Mouse (Mus musculus) pancreas, adult 10 weeks (tissue): ENCODE data around the gene Rmnd5b. TPM values are rescaled to one million over a fixed set of nuclear protein-coding genes. Genes with fewer than 3 reads are reported as not detected.

ENCODE experiments used
- polyA plus RNA-seq: library from polyadenylated mRNA; stranded (reverse); fragments of 350-450 nt; fragmentation: Illumina TruSeq; extraction: RNeasy Lipid Tissue Mini Kit (QIAGEN cat#74804); gene quantifications from one replicate; pipeline ENCODE4 v1.2.3, GENCODE M21; 2015; ENCODE audit warnings: low read depth, low replicate concordance; ENCODE audit not compliant: insufficient read depth

The Rmnd5b gene
- polyA plus RNA-seq, result 10.1 TPM

DNA sequence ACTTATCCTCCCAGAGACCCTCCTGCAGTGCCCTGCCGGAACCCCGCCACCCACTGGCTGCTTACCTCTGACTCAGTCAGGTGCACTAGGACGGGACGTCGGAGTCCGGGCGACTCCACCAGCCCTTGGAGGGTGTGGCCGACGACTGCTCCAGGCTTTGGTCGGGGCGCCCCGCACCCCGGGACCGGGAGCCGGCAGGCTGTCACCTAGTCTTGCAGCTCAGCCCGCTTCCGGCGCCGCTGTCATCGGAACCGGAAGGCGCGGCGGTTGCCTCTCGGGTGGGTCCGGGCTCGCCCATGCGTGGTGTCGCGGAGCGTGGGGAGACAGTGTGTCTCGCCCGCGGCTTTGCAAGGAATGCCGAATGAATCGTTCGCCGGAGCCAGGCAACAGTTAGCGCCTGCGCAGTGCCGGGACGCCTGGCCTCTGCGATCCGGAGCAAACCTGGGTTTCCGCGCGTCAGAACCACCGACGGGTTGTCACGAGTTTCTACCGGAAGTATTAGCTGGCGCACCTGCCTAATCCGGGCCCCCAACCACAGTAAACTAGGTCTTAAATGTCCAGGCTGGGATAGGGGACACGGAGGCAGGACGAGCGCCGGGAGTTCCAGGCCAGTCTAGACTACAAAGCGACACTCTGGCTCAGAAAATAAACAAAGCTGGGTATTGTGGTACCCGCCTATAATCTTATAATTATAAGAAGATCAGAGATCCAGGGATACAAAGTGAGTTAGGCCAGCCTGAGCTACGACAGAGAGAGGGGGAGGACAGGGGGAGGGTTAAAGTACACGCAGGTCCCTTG is at the start of gene Rmnd5b:
Rmnd5b (minus strand) TSS at position 372 of the 798 bp plus-strand sequence.

DNA sequence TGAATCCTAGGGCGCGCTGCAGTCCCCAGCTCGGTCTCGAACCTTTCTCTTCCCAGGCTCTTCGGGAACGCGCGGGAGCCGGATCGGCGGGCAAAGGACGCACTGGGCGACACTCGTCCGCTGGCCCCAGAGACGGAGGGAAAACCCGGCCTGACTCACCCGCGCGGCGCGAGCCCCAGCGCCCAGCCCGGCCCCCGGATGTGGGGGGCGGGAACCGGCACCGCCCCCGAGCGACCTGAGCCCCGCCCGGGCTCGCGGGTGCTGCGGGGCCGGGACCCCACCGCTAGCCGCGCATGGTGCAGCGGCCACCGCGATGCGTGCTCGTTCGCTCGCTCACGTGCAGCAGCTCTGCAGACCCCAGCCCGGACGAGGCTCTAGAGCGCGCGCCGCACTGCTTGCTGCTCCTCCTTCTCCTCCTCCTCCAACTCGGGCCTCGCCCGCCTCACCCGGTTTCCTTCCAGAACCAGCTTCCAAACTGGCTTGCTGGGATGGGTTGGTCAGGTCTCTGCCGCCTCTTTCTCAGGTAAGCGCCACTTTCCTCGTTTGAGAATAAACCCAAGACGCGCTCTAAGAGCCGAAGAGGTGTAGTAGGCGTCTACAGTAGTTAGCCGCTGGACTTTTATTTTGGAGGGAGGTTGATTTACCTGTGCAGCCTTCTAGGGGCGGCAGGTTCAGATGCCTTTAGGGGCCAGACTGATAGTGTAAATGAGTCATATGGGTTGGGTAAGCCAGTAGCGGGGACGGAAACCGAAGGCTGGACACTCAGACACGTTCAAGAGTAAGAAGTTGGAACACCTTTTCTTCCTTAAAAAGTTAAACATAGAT is 15.2 kb upstream of the Rmnd5b start, which contains the start of the genes N4bp3 and D930048N14Rik:
N4bp3 (minus strand) TSS at position 152 of the 825 bp plus-strand sequence.
D930048N14Rik (plus strand) TSS at position 264 of the 825 bp plus-strand sequence.

DNA sequence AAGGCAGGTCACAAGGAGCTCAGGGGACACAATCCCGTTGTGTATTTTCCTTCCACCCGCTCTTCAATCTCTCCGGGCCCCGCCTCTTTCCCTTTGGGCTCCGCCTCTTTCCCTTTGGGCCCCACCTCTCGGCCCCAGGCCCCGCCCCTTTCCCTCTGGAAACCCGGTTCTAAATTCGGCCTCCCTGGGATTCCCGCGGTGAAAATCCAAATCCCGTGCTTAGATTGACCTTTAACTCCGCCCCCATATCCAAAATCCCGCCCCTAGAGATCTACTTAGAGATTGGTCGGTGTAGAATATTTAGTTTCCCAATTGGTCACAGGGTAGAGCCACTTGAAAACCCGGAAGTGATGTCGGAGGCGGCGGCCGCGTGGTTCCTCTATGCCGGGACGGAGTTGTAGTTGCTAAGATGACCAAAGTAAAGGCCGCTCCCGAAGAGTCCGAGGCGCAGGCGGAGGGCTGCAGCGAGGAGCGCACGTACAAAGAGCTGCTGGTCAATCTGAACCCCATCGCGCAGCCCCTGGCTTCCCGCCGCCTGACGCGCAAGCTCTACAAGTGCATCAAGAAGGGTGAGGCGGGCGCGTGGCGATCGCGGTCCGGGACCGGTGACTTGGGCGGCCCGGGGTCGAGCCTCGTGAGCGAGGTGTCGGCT is 16.2 kb downstream of the Rmnd5b start, which contains the start of gene Nhp2:
Nhp2 (plus strand) TSS at position 327 of the 652 bp plus-strand sequence.

DNA sequence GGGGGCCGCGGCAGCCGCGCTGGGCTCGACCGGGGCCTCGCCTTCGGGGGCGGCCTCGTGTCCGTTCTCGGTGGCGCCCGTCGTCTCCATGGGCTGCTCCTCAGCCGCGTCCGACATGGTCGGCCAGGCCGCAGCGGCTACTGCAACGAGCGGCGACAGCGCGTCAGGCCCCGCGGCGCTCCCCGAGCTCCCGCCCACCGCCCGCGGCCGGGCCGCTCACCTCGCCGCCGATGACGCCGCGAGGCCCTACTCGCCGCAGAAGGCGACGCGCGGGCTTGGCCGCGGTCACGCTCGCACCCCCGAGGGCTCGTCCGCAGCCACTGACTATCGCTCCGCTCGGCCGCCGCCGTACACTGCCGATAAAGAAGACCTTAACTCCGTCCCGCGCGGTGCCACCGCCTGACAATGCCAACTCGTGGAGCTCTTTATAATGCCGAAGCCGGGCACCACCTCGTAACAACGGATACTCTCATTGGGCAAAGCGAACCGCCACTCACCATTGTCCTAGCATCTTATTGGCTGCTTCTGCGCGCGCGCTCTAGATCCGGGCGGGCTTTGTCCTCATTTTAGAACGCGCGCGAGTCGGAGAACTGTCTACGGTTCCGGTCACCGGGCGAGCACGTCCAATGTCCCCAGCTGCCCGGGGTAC is 29.1 kb downstream of the Rmnd5b start, which contains the start of gene Hnrnpab:
Hnrnpab (minus strand) TSS at position 401 of the 649 bp plus-strand sequence.

DNA sequence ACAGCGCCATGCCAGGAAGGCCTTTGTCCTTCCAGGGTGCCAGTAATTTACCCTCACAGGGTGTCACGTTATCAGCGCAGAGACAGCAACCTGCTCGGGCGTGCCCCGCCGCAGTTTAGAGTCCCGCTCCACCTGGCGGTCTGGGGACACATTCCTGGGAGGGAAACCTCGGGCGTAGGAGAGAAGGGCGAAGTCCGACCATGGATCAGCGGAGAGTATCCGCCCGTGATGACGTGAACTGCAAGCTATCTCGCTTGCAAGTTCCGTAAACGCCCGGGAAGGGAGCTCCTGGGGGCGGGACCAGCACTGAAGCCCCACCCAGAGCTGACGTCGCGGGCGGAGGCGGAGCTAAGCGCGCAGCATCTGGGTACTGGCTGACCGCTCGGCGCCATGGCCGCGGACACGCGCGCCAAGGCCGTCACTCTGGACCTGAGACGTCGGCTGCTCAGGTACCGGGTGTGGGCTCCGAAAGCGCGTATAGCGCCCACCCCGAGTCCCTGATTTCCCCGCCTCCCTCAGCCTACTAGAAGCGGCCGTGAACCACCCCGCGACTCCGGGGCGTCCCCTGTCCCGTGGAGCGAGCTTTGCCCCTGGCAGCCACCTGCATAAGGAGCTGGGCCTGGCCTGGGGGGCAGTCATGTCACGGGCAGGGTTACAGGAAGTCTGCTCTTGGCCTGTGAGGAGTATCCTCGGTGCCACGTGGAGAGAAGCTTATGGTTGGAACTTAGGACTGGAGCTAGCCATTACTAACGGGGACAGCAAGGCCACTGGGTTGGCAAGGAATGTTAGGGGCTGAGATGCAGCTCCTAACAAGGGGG is 51.1 kb downstream of the Rmnd5b start, which contains the start of gene Phykpl:
Phykpl (plus strand) TSS at position 327 of the 818 bp plus-strand sequence.

Other genes with a start within 250 kb of the Rmnd5b start
- 3.4 TPM for gene Phykpl, start 51.1 kb downstream of the Rmnd5b start, polyA plus RNA-seq
- 31.3 TPM for gene Hnrnpab, start 29.0 kb downstream of the Rmnd5b start, polyA plus RNA-seq
- 18.4 TPM for gene Nhp2, start 16.2 kb downstream of the Rmnd5b start, polyA plus RNA-seq
- 1.7 TPM for gene N4bp3, start 14.9 kb upstream of the Rmnd5b start, polyA plus RNA-seq
- 1.5 TPM for gene D930048N14Rik, start 15.1 kb upstream of the Rmnd5b start, polyA plus RNA-seq
- gene 0610009B22Rik, start 53.0 kb upstream of the Rmnd5b start, polyA plus RNA-seq, result 10.3 TPM
- gene Sec24a, start 127.7 kb upstream of the Rmnd5b start, polyA plus RNA-seq, result 3.4 TPM
- gene Sar1b, start 127.8 kb upstream of the Rmnd5b start, polyA plus RNA-seq, result 9.3 TPM
- 4.3 TPM for gene Jade2, start 221.8 kb upstream of the Rmnd5b start, polyA plus RNA-seq